Mouse (Mus musculus): ENCODE results near the gene Inafm1. TPM values are rescaled to one million over a fixed set of nuclear protein-coding genes. Genes with fewer than 3 reads are reported as not detected.

Gene Inafm1
- total and polyA plus RNA-seq, 3 experiments = 1.5 to 9.5 (median 7.4) TPM

GRCm38 (mm10) chr7:16287016-16287415 lies 13.6 kb upstream of the Inafm1 start:
- peak; percentile 37 for DNase-seq (ENCODE audit: extremely low read depth)
- H3K4me3 ChIP-seq (replicated peaks in 1 of 3; ENCODE audit: low read depth in 2 of 3, low read length in 2 of 3, poor library complexity in 1 of 3) = peak overlapping the region; percentile 62 to 85 (median 71)
- peaks cover 23 to 28% of the 10 kb centered on the region in 2 experiments for H3K36me3 ChIP-seq (replicated peaks in 1 of 2; ENCODE audit: control insufficient read depth in 1 of 2, insufficient read depth in 1 of 2, low read length in 1 of 2)
- TF ChIP-seq SMC3 (IDR thresholded peaks at IDR 0.05; ENCODE audit: low read depth, low read length) (no peak), MYC (IDR thresholded peaks at IDR 0.05; ENCODE audit: low read depth, low read length) (no peak; the same call in 1 of the 2 replicates), MAZ (IDR thresholded peaks at IDR 0.05; ENCODE audit: low read depth, low read length) (no peak)
- peak overlapping the region; percentile 88 for H3K9ac ChIP-seq (ENCODE audit: insufficient read depth, low read depth)
- in situ Hi-C loops (cut with MboI; ENCODE audit: low pct_ligation_motif_present, low pct_unique_long_range_greater_than_20kb, low sequenced_read_pairs) (no loop called here), dilution Hi-C loops (cut with MboI; ENCODE audit: extremely low pct_ligation_motif_present, extremely low pct_unique_long_range_greater_than_20kb, low sequenced_read_pairs) (no loop called here)
- H3K27me3 ChIP-seq (replicated peaks) = no peaks in the 10 kb centered on the region
- peaks cover 12% of the 10 kb centered on the region for H3K79me2 ChIP-seq (replicated peaks; ENCODE audit: control insufficient read depth, extremely low read depth, insufficient read depth, poor library complexity, severe bottlenecking)
- no peaks in the 10 kb centered on the region for H3K9me3 ChIP-seq (replicated peaks; ENCODE audit: low read length)
- H3K4me2 ChIP-seq (ENCODE audit: insufficient read depth, low read depth, poor library complexity, severe bottlenecking) = 0 out of 2 replicates have a peak overlapping the region, but pooled peaks have one; percentile 3
- H3K4me1 ChIP-seq (ENCODE audit: control insufficient read depth in 1 of 2, insufficient read depth in 2 of 2) = peaks cover 0 to 14% of the 10 kb centered on the region in 2 experiments; a peak in 2 of 4 replicates
- H3K27ac ChIP-seq (ENCODE audit: insufficient read depth, low read depth) = no peak overlapping the region

- Histone ChIP-seq H3K9me3 (replicated peaks; ENCODE audit: low read length) (no peaks in the 10 kb centered on the region), H3K79me2 (replicated peaks; ENCODE audit: control insufficient read depth, extremely low read depth, insufficient read depth, poor library complexity, severe bottlenecking) (peaks cover 12% of the 10 kb centered on the region), H3K27me3 (replicated peaks) (no peaks in the 10 kb centered on the region), H3K9ac (ENCODE audit: insufficient read depth, low read depth) (peak within 1 kb of the TSS; percentile 88), H3K4me1 (ENCODE audit: control insufficient read depth in 1 of 2, insufficient read depth in 2 of 2) (peaks cover 0 to 14% of the 10 kb centered on the region in 2 experiments; a peak in 2 of 4 replicates), H3K4me3 (replicated peaks in 1 of 3; ENCODE audit: low read depth in 2 of 3, low read length in 2 of 3, poor library complexity in 1 of 3) (peak within 1 kb of the TSS; percentile 62 to 85 (median 71)), H3K27ac (ENCODE audit: insufficient read depth, low read depth) (peak within 1 kb of the TSS; percentile 80), H3K36me3 (replicated peaks in 1 of 2; ENCODE audit: control insufficient read depth in 1 of 2, insufficient read depth in 1 of 2, low read length in 1 of 2) (peaks cover 27 to 35% of the 10 kb centered on the region in 2 experiments), H3K4me2 (ENCODE audit: insufficient read depth, low read depth, poor library complexity, severe bottlenecking) (peak within 1 kb of the TSS; percentile 52)
- DNase-seq (ENCODE audit: extremely low read depth) = peak; percentile 99
- in situ Hi-C loops (cut with MboI; ENCODE audit: low pct_ligation_motif_present, low pct_unique_long_range_greater_than_20kb, low sequenced_read_pairs) = no loop called here
- dilution Hi-C loops (cut with MboI; ENCODE audit: extremely low pct_ligation_motif_present, extremely low pct_unique_long_range_greater_than_20kb, low sequenced_read_pairs) = no loop called here
- 0 out of 2 replicates have a peak, but pooled peaks have one; percentile 19 for TF ChIP-seq NRF1 (IDR thresholded peaks at IDR 0.05; ENCODE audit: low read depth, low read length)
- TF ChIP-seq MXI1 (IDR thresholded peaks at IDR 0.05; ENCODE audit: low read depth, low read length) = peak; percentile 96
- TF ChIP-seq ZNF384 (IDR thresholded peaks at IDR 0.05; ENCODE audit: low read depth, low read length) = no peak
- peak; percentile 84 for TF ChIP-seq TCF12 (IDR thresholded peaks at IDR 0.05; ENCODE audit: low read depth, low read length)
- TF ChIP-seq ZMIZ1 (IDR thresholded peaks at IDR 0.05; ENCODE audit: low read depth, low read length) = 0 out of 2 replicates have a peak, but pooled peaks have one; percentile 78
- no peak for TF ChIP-seq JUN (IDR thresholded peaks at IDR 0.05; ENCODE audit: insufficient read depth, low read depth, low read length)
- TF ChIP-seq POLR2AphosphoS2 (IDR thresholded peaks at IDR 0.05; ENCODE audit: low read depth, low read length) = peak; percentile 93
- no peak for TF ChIP-seq ZC3H11A (IDR thresholded peaks at IDR 0.05; ENCODE audit: low read depth, low read length)
- peak; percentile 95 for TF ChIP-seq USF1 (IDR thresholded peaks at IDR 0.05; ENCODE audit: low read depth, low read length)
- no peak for TF ChIP-seq PAX5 (IDR thresholded peaks at IDR 0.05; ENCODE audit: low read length)
- peak; percentile 41; the same call in 1 of the 2 replicates for TF ChIP-seq ETS1 (conservative IDR thresholded peaks at IDR 0.05; ENCODE audit: low read depth, low read length)
- TF ChIP-seq TBP (conservative IDR thresholded peaks at IDR 0.05; ENCODE audit: low read depth, low read length) = peak; percentile 97
- TF ChIP-seq RCOR1 (conservative IDR thresholded peaks at IDR 0.05; ENCODE audit: low read depth, low read length) = no peak
- no peak for TF ChIP-seq E2F4 (IDR thresholded peaks at IDR 0.05; ENCODE audit: insufficient replicate concordance, low read depth, low read length)
- TF ChIP-seq CTCF (conservative IDR thresholded peaks at IDR 0.05 in 1 of 2, IDR thresholded peaks at IDR 0.05 in 1 of 2; ENCODE audit: low read depth in 2 of 2, low read length in 2 of 2) = no peak
- no peak for TF ChIP-seq MAFK (IDR thresholded peaks at IDR 0.05; ENCODE audit: insufficient replicate concordance, low read length)
- TF ChIP-seq USF2 (conservative IDR thresholded peaks at IDR 0.05; ENCODE audit: low read depth, low read length) = peak; percentile 90
- TF ChIP-seq MAX (IDR thresholded peaks at IDR 0.05; ENCODE audit: low read length) = peak; percentile 96
- TF ChIP-seq MYC (IDR thresholded peaks at IDR 0.05; ENCODE audit: low read depth, low read length) = peak; percentile 79
- TF ChIP-seq BHLHE40 (IDR thresholded peaks at IDR 0.05; ENCODE audit: low read depth, low read length) = peak; percentile 78
- TF ChIP-seq NELFE (IDR thresholded peaks at IDR 0.05; ENCODE audit: low read depth, low read length) = peak; percentile 81
- TF ChIP-seq RAD21 (IDR thresholded peaks at IDR 0.05; ENCODE audit: low read depth, low read length) = no peak
- no peak for TF ChIP-seq EP300 (IDR thresholded peaks at IDR 0.05; ENCODE audit: low read length)
- 0 out of 2 replicates have a peak, but pooled peaks have one; percentile 12 for TF ChIP-seq MAZ (IDR thresholded peaks at IDR 0.05; ENCODE audit: low read depth, low read length)
- TF ChIP-seq MEF2A (IDR thresholded peaks at IDR 0.05; ENCODE audit: borderline replicate concordance, low read depth, low read length) = no peak
- no peak for TF ChIP-seq ZKSCAN1 (IDR thresholded peaks at IDR 0.05; ENCODE audit: borderline replicate concordance, low read depth, low read length)
- TF ChIP-seq SMC3 (IDR thresholded peaks at IDR 0.05; ENCODE audit: low read depth, low read length) = no peak
- TF ChIP-seq CHD1 (IDR thresholded peaks at IDR 0.05; ENCODE audit: low read depth, low read length) = no peak
- no peak; the same call in 1 of the 2 replicates for TF ChIP-seq GABPA (IDR thresholded peaks at IDR 0.05; ENCODE audit: insufficient replicate concordance, low read depth, low read length)
Measured at GRCm38 (mm10) chr7:16286026-16286961, 12.9 kb upstream of the Inafm1 start, which contains the start of gene Ccdc9. Gene Ccdc9 (minus strand): TSS chr7:16286795.
